Mouse (Mus musculus) lung, embryonic 14.5 days (tissue): ENCODE data around the gene Cenpx. TPM values are rescaled to one million over a fixed set of nuclear protein-coding genes. Genes with fewer than 3 reads are reported as not detected.
A peak's percentile ranks its signal among the peaks of the same experiment; 100 is the strongest.
"Not testable (repeated sequence)": the region's sequence is repeated elsewhere in the genome, so short reads cannot be mapped to it uniquely, and the experiment has no call there.

Experiments
- ATAC-seq: fragments of 200-750 bp; cut with Nextera tagmentation; 2 replicates; pipeline ENCODE4 v1.8.0; 2017; ENCODE audit warnings: mild to moderate bottlenecking, moderate TSS enrichment, moderate library complexity; ENCODE audit not compliant: insufficient read depth
- DNase-seq: peaks from one replicate; pipeline ENCODE4 v3.0.0-alpha.2; 2015
- H3K27ac ChIP-seq: fragments of 300-500 bp; sonication (generic); 2 replicates; pipeline ENCODE4 v1.5.1; 2014; ENCODE audit warnings: low read depth, mild to moderate bottlenecking, moderate library complexity
- H3K27me3 ChIP-seq: fragments of 300-500 bp; sonication (generic); 2 replicates; pipeline ENCODE4 v1.6.1; 2014; ENCODE audit warnings: low read length, control low read depth; ENCODE audit not compliant: insufficient read depth
- H3K36me3 ChIP-seq: fragments of 300-500 bp; sonication (generic); 2 replicates; pipeline ENCODE4 v1.6.1; 2014; ENCODE audit warnings: control low read depth; ENCODE audit not compliant: insufficient read depth
- H3K4me1 ChIP-seq: fragments of 300-500 bp; sonication (generic); 2 replicates; pipeline ENCODE4 v1.6.1; 2014; ENCODE audit warnings: antibody characterized with exemption, control low read depth; ENCODE audit not compliant: insufficient read depth
- H3K4me2 ChIP-seq: fragments of 300-500 bp; sonication (generic); 2 replicates; pipeline ENCODE4 v1.6.1; 2014; ENCODE audit warnings: mild to moderate bottlenecking
- H3K4me3 ChIP-seq: fragments of 300-500 bp; sonication (generic); 2 replicates; pipeline ENCODE4 v1.5.1; 2014; ENCODE audit warnings: low read depth, low read length
- H3K9ac ChIP-seq: fragments of 300-500 bp; sonication (generic); 2 replicates; pipeline ENCODE4 v1.6.1; 2014
- H3K9me3 ChIP-seq: fragments of 300-500 bp; sonication (generic); 2 replicates; pipeline ENCODE4 v1.6.1; 2016; ENCODE audit warnings: low read depth, low read length, control low read depth
- CTCF ChIP-seq: IDR thresholded peaks from 2 replicates; pipeline ENCODE4 v1.5.1; 2016; ENCODE audit warnings: antibody characterized with exemption, low read depth
- WGBS: fragments of 180-500 bp; shearing (Covaris S2); extraction: QIAGEN DNeasy Blood & Tissue Kit; methylation state at CpG from one replicate; pipeline ENCODE4 v1.1.7; 2014; 5-methylcytosine and 5-hydroxymethylcytosine counted together
- polyA plus RNA-seq: library from polyadenylated mRNA; unstranded; fragments of >200 nt; fragmentation: Nextera tagmentation; extraction: Ambion mirVana; gene quantifications from 2 replicates; pipeline ENCODE4 v1.2.1, GENCODE M21; 2014

Gene Cenpx
- polyA plus RNA-seq, 1 experiment from 2014 or later = 173 TPM

GRCm38 (mm10) chr11:120684086-120684485 is 29.5 kb downstream of the Cenpx start:
- peaks cover 71% of the 10 kb centered on the region for H3K36me3 ChIP-seq
- H3K27ac ChIP-seq = peak overlapping the region; percentile 52; the same call in 1 of the 2 replicates
- no peak for TF ChIP-seq CTCF
- H3K4me3 ChIP-seq = no peak overlapping the region
- no peak overlapping the region for H3K4me2 ChIP-seq
- no peak overlapping the region for H3K9ac ChIP-seq
- peaks cover 14% of the 10 kb centered on the region for H3K4me1 ChIP-seq
- H3K9me3 ChIP-seq = no peaks in the 10 kb centered on the region
- 70% methylated on average over 2 of the region's 2 CpGs for WGBS
- ATAC-seq (no peak), DNase-seq (no peak)
- H3K27me3 ChIP-seq = no peaks in the 10 kb centered on the region

DNA sequence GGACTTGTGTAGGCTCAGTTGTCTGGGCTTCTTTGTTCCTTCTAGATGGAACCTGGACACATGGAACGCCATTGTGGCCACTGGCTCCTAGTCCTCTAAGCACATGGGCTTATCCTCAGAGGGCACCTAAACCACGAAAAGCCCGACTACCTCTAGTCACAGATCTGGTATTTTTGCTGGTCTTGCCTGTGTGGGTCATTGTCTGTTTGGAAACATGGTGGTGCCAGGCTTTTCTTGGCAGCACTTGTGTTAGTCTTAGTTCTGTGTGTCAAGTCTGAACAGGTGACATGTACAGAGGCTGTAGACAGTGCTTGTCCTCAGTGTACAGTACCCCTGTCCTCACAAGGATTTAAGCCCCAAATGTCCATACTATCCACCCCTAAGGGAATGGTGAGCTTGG is 30.0 kb downstream of the Cenpx start:
- no peak overlapping the region for H3K27ac ChIP-seq
- H3K4me2 ChIP-seq = no peak overlapping the region
- H3K36me3 ChIP-seq = peaks cover 71% of the 10 kb centered on the region
- no peak for TF ChIP-seq CTCF
- 87% methylated on average over 3 of the region's 3 CpGs for WGBS
- H3K27me3 ChIP-seq = no peaks in the 10 kb centered on the region
- H3K9ac ChIP-seq = no peak overlapping the region
- ATAC-seq = no peak
- DNase-seq = no peak
- peaks cover 14% of the 10 kb centered on the region for H3K4me1 ChIP-seq
- no peaks in the 10 kb centered on the region for H3K9me3 ChIP-seq
- H3K4me3 ChIP-seq = no peak overlapping the region

- Histone ChIP-seq H3K27me3 (no peaks in the 10 kb centered on the region), H3K9ac (no peak overlapping the region), H3K4me2 (no peak overlapping the region), H3K9me3 (no peaks in the 10 kb centered on the region), H3K4me1 (peaks cover 14% of the 10 kb centered on the region), H3K27ac (no peak overlapping the region), H3K4me3 (no peak overlapping the region), H3K36me3 (peaks cover 73% of the 10 kb centered on the region)
- TF ChIP-seq CTCF = no peak
- ATAC-seq (no peak), DNase-seq (no peak)
- 89% methylated on average over 5 of the region's 5 CpGs for WGBS
Measured at GRCm38 (mm10) chr11:120682683-120683082, 30.9 kb downstream of the Cenpx start.

GRCm38 (mm10) chr11:120679909-120680308 is 33.6 kb downstream of the Cenpx start:
- H3K9me3 ChIP-seq = no peaks in the 10 kb centered on the region
- H3K36me3 ChIP-seq = peaks cover 68% of the 10 kb centered on the region
- peak; percentile 46 for DNase-seq

DNA sequence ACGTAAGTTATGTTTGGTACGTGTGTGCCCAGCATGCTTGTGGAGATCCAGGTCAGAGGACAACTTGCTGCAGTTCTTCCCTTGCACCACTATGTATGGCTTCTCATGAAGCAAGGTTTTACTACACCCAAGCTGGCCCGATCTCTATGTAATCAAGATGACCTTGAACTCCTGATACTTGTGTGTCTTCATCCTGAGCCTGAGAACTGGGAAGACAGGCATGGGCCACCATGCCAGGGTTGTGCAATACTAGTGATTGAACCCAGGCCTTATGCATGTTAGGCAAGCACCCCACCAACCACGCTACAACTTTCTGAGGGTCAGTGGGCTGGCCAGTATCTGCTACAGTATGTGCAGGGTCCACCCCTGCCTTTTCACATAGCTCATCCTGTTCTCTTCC is 36.6 kb downstream of the Cenpx start:
- H3K9ac ChIP-seq = no peak overlapping the region
- H3K4me2 ChIP-seq = no peak overlapping the region
- WGBS = 94% methylated on average over 4 of the region's 4 CpGs
- peaks cover 50% of the 10 kb centered on the region for H3K36me3 ChIP-seq
- DNase-seq = no peak
- peaks cover 7% of the 10 kb centered on the region for H3K4me1 ChIP-seq
- H3K27me3 ChIP-seq = no peaks in the 10 kb centered on the region
- H3K4me3 ChIP-seq = no peak overlapping the region
- ATAC-seq = no peak
- no peaks in the 10 kb centered on the region for H3K9me3 ChIP-seq
- H3K27ac ChIP-seq = no peak overlapping the region
- no peak for TF ChIP-seq CTCF

More at GRCm38 (mm10) chr11:120679909-120680308, 33.6 kb downstream of the Cenpx start:
- no peak for ATAC-seq
- Histone ChIP-seq H3K4me1 (no peaks in the 10 kb centered on the region), H3K4me3 (no peak overlapping the region), H3K9ac (no peak overlapping the region), H3K27ac (no peak overlapping the region), H3K4me2 (no peak overlapping the region), H3K27me3 (no peaks in the 10 kb centered on the region)
- TF ChIP-seq CTCF = peak; percentile 63
- WGBS = 77% methylated on average over 3 of the region's 3 CpGs

GRCm38 (mm10) chr11:120675875-120676274 is 37.7 kb downstream of the Cenpx start:
- H3K9ac ChIP-seq, H3K27me3 ChIP-seq, H3K4me3 ChIP-seq, H3K9me3 ChIP-seq, H3K27ac ChIP-seq, H3K4me1 ChIP-seq, DNase-seq, H3K4me2 ChIP-seq, ATAC-seq: not testable (repeated sequence)
- 84% methylated on average over 4 of the region's 5 CpGs for WGBS
- H3K36me3 ChIP-seq = peaks cover 41% of the 10 kb centered on the region

- no peak for TF ChIP-seq CTCF
- whole genome bisulfite sequencing = 37% methylated on average over 12 of the region's 12 CpGs
- H3K27ac ChIP-seq = peak overlapping the region; percentile 88
- H3K4me1 ChIP-seq = peaks cover 7% of the 10 kb centered on the region
- H3K27me3 ChIP-seq = no peaks in the 10 kb centered on the region
- H3K4me3 ChIP-seq = peak overlapping the region; percentile 70
- peak overlapping the region; percentile 98 for H3K4me2 ChIP-seq
- DNase-seq = no peak
- peaks cover 18% of the 10 kb centered on the region for H3K36me3 ChIP-seq
- H3K9me3 ChIP-seq = no peaks in the 10 kb centered on the region
- H3K9ac ChIP-seq = peak overlapping the region; percentile 72
- ATAC-seq = peak; percentile 19
Measured at GRCm38 (mm10) chr11:120673594-120674122, 39.9 kb downstream of the Cenpx start.
